Mouse (Mus musculus) cerebellum, adult 2 months (tissue): Measurements from ENCODE around the gene Igf1r. TPM values are rescaled to one million over a fixed set of nuclear protein-coding genes. Genes with fewer than 3 reads are reported as not detected.

Experiments used
- DNase-seq, 2 experiments: peaks; one replicate each; pipeline ENCODE4 v3.0.0; 2021
- H3K27ac ChIP-seq: fragments of 200-500 bp; 2 replicates; pipeline ENCODE4 v1.5.1; 2012; ENCODE audit warnings: low read length, control low read depth, inconsistent platforms; ENCODE audit not compliant: insufficient read depth
- H3K27me3 ChIP-seq: fragments of 200-500 bp; 2 replicates; pipeline ENCODE4 v1.6.1; 2012; ENCODE audit warnings: inconsistent platforms, mild to moderate bottlenecking, low read length, moderate library complexity; ENCODE audit not compliant: control insufficient read depth, insufficient read depth
- H3K4me1 ChIP-seq: fragments of 200-500 bp; 2 replicates; pipeline ENCODE4 v1.6.1; 2011; ENCODE audit warnings: low read length; ENCODE audit not compliant: control insufficient read depth, insufficient read depth
- H3K4me3 ChIP-seq: fragments of 200-500 bp; replicated peaks from 2 replicates; pipeline ENCODE3; 2011; ENCODE audit warnings: mild to moderate bottlenecking, low read depth, low read length, control low read depth; ENCODE audit not compliant: insufficient read depth
- CTCF ChIP-seq: fragments of 200-500 bp; IDR thresholded peaks from 2 replicates; pipeline ENCODE4 v1.5.1; 2011; ENCODE audit warnings: low read depth, mild to moderate bottlenecking, control low read depth, low read length, moderate library complexity, borderline replicate concordance; ENCODE audit not compliant: insufficient read depth
- POLR2A ChIP-seq: fragments of 200-500 bp; IDR thresholded peaks from 2 replicates; pipeline ENCODE4 v1.6.1; 2011; ENCODE audit warnings: low read length, control low read depth, borderline replicate concordance; ENCODE audit not compliant: insufficient read depth
- WGBS: fragments of 180-500 bp; shearing (Covaris S2); methylation state at CpG from one replicate; pipeline ENCODE4 v1.1.7; 2018; 5-methylcytosine and 5-hydroxymethylcytosine counted together
- polyA plus RNA-seq: library from polyadenylated mRNA; depleted of rRNA; stranded (reverse); fragments of >200 nt; gene quantifications from 2 replicates; pipeline ENCODE4 v1.2.3, GENCODE M21; 2012

Igf1r gene
- polyA plus RNA-seq, 1 experiment, result 20.5 TPM

DNA sequence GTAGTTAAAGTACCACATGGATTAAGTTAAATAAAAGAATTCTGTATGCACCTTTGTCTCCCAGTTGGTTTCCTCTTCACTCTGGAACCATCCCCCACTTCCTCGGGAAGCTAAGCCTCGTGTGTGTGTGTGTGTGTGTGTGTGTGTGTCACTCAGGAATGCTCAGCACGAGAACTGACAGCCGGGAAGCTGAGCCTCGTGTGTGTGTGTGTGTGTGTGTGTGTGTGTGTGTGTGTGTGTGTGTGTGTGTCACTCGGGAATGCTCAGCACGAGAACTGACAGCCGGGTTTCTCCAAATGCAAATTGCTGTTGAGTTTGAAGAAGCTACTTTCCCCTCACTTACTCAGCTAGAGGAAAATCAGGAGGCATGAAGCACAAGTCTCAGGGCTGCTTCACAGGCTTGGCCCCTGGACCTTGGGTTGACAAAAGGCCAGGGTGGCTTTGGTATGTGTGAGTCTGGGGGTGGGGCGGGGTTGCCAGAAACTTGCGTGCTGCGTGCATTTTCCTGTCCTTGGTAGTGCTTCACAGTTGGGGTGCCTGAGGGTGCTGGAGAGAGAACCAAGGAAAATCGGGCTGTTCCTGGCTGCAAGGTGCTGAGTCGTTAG is 281.1 kb downstream of the Igf1r start:
- H3K4me1 ChIP-seq, result peaks cover 8% of the 10 kb centered on the region
- TF ChIP-seq CTCF (no peak), POLR2A (no peak)
- no peak overlapping the region for H3K27ac ChIP-seq
- no peaks in the 10 kb centered on the region for H3K27me3 ChIP-seq
- 48% methylated on average over 13 of the region's 13 CpGs for WGBS
- DNase-seq, result no peak
- no peak overlapping the region for H3K4me3 ChIP-seq

DNA sequence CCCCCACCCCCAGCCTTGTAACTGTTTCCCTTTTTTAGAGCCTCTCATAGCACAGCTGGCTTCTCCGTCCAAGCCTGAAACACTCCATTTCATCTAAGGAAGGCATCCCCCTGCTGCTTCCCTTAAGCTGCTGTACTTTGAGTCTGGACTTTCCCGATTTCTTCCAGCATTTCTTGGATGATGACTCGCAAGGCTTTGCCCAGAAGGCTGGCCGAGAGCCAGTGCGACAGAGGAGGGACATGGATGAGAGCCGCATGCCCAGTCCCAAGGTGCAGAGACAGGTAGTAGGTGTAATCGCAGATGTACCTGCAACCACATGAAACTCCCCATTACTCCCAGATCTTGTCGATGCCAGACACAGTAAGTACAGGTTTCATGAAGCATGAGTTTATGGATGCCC is 284.2 kb downstream of the Igf1r start:
- Histone ChIP-seq H3K27ac (no peak overlapping the region), H3K4me1 (no peaks in the 10 kb centered on the region), H3K27me3 (no peaks in the 10 kb centered on the region), H3K4me3 (no peak overlapping the region)
- TF ChIP-seq CTCF, result no peak
- no peak for TF ChIP-seq POLR2A
- WGBS, result 23% methylated on average over 8 of the region's 8 CpGs
- DNase-seq, result no peak

DNA sequence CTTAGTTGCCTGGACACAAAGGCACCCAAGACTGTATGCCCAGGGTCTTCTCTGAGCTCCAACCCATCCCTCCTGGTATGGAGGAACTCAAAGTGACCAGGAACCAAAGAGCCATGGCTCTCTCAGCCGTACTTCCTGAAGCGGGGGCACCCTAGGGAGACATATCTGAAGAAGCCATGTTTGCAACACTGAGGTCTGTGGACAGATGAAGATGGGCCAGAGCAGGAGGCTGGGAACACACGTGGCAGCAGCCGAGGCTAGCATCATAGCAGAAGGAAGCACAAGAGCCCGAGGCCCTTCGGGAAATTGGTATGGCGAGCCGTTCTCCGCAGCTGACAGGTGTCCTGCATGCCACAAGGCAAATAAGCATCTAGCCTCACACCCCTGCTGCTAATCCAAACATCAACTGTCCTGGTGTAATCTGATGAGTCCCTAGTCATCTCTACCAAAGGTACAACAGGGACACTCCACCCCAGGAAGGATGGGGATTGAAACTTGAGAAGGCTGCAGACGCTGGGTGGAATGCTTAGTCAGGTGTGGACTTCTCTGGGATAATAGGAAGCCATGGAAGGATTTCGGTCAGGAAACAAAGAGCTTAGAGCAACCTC is 286.7 kb downstream of the Igf1r start:
- H3K4me1 ChIP-seq, result no peaks in the 10 kb centered on the region
- no peaks in the 10 kb centered on the region for H3K27me3 ChIP-seq
- DNase-seq, result no peak
- TF ChIP-seq POLR2A (no peak), CTCF (no peak)
- no peak overlapping the region for H3K27ac ChIP-seq
- WGBS, result 77% methylated on average over 11 of the region's 11 CpGs
- H3K4me3 ChIP-seq, result no peak overlapping the region

DNA sequence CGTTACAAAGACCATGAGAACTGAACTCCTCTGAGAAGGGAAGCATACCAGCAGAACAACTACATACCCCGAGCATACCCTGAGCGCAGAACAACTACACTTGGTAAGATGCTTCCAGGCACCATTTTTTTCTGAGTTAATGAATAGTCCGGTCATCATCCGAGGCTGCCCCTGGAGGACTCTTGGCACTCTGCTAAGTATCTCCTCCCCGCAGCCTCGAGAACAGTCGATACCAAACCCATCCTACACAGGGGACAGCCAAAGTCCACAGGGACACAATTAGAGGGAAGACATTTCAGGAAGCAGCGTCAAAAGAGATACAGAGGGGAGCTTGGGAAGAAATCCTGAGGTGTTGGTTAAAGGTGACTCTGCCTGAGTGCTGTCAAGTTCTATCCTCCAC is 288.6 kb downstream of the Igf1r start:
- TF ChIP-seq POLR2A (no peak), CTCF (no peak)
- no peak overlapping the region for H3K4me3 ChIP-seq
- WGBS, result 52% methylated on average over 9 of the region's 9 CpGs
- DNase-seq, result no peak
- H3K27ac ChIP-seq, result no peak overlapping the region
- no peaks in the 10 kb centered on the region for H3K4me1 ChIP-seq
- no peaks in the 10 kb centered on the region for H3K27me3 ChIP-seq

DNA sequence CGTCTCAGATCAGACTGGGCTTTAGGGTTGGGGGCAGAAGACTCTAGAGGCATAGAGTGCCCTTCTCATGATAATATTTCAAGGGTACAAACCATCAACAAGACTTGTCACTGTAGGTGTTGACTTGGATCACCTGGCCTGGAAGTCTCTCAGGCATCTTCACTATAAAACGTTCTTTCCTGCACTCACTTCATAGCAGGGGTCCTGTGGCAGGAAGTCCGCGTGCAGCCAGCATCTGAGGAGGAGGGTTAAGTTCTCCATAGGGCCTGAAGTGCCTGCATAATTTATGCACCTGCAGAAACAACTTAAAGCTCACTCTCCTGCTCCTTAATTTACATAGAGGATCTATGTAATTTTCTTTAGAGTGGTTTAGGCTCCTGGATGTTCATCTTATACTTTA is 293.1 kb downstream of the Igf1r start:
- 54% methylated on average over 4 of the region's 4 CpGs for WGBS
- Histone ChIP-seq H3K27ac (no peak overlapping the region), H3K4me1 (no peaks in the 10 kb centered on the region), H3K27me3 (no peaks in the 10 kb centered on the region), H3K4me3 (no peak overlapping the region)
- no peak for TF ChIP-seq CTCF
- no peak for TF ChIP-seq POLR2A
- no peak for DNase-seq

DNA sequence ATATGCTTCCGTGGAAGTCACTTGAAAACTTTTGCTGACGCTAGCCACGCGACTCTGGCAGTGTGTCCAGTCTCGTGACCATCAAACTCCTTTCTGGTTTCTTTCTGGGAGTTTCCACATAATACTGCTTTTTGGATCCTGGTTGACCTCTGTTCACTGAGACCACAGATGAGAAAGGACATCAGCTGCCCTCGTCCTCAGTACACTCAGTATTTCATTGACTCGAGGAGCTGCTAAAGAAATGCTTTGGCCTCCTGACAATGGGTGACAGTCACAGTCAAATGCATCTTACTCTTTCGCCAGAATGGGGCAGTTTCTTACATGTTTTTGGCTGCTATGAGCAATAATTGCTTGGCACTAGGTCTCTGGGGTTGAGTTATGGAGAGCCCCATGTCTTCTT is 293.6 kb downstream of the Igf1r start:
- Histone ChIP-seq H3K27ac (no peak overlapping the region), H3K27me3 (no peaks in the 10 kb centered on the region), H3K4me3 (no peak overlapping the region), H3K4me1 (no peaks in the 10 kb centered on the region)
- no peak for DNase-seq
- 59% methylated on average over 8 of the region's 8 CpGs for WGBS
- TF ChIP-seq POLR2A (no peak), CTCF (no peak)

DNA sequence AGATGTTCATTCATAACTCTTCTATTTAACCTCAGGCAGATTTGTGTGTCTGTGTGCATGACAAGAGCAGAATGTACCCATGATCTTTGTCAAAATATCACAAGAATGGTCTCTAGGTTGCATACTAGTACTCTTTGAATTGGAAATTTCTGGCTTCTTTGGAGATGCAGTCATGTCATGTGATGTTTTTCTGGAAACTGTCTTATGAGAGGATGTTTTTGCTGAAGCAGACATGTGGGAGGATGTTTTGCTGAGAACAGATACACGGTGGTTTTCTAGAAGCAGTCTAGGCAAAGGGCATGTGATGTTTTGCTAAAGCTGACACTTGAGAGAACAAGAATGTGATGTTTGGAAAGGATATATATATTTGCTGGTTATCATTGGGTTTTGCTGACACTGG is 297.8 kb downstream of the Igf1r start:
- 89% methylated on average over 1 of the region's 1 CpGs for WGBS
- no peak for DNase-seq

DNA sequence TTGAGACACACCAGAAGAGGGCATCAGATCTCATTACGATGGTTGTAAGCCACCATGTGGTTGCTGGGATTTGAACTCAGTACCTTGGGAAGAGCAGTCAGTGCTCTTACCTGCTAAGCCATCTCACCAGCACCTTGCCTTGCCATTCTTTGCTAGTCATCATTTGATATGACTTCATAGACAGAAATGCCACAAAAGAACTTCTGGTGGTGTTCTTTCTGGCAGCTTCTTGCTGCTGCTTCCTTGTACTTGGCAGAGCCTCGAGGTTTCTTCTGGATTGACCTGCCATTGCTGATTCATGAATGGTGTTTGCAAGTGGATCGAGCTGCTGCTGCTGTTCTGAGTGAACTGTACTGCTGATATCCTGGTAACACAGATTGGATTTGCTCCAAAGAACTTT is 298.3 kb downstream of the Igf1r start:
- DNase-seq, result no peak
- TF ChIP-seq POLR2A (no peak), CTCF (no peak)
- WGBS, result 78% methylated on average over 3 of the region's 3 CpGs
- no peak overlapping the region for H3K27ac ChIP-seq
- no peak overlapping the region for H3K4me3 ChIP-seq
- H3K4me1 ChIP-seq, result no peaks in the 10 kb centered on the region
- H3K27me3 ChIP-seq, result no peaks in the 10 kb centered on the region

More for the DNA sequence above, 297.8 kb downstream of the Igf1r start:
- TF ChIP-seq POLR2A (no peak), CTCF (no peak)
- H3K27ac ChIP-seq, result no peak overlapping the region
- H3K27me3 ChIP-seq, result no peaks in the 10 kb centered on the region
- H3K4me3 ChIP-seq, result no peak overlapping the region
- H3K4me1 ChIP-seq, result no peaks in the 10 kb centered on the region
